Mouse (Mus musculus) midbrain, embryonic 12.5 days (tissue): ENCODE measurements at regions not wholly inside any gene's neighbourhood (a gene's known extent, or its start where the extent isn't known, plus 50 kb on each side); places are given as distances from the start of the nearest gene placed in this dataset.

Experiments
- ATAC-seq: fragments of 200-750 bp; cut with Nextera tagmentation; 2 replicates; pipeline ENCODE4 v1.8.0; 2017; ENCODE audit warnings: low read depth, moderate TSS enrichment, moderate library complexity; ENCODE audit not compliant: low FRiP score
- H3K27ac ChIP-seq: fragments of 300-500 bp; sonication (generic); replicated peaks from 2 replicates; pipeline ENCODE4 v1.5.1; 2016; ENCODE audit warnings: mild to moderate bottlenecking
- H3K27me3 ChIP-seq: fragments of 300-500 bp; sonication (generic); 2 replicates; pipeline ENCODE4 v1.6.1; 2016; ENCODE audit warnings: mild to moderate bottlenecking
- H3K36me3 ChIP-seq: fragments of 300-500 bp; sonication (generic); 2 replicates; pipeline ENCODE4 v1.6.1; 2016
- H3K4me1 ChIP-seq: fragments of 300-500 bp; sonication (generic); 2 replicates; pipeline ENCODE4 v1.6.1; 2016
- H3K4me2 ChIP-seq: fragments of 300-500 bp; sonication (generic); replicated peaks from 2 replicates; pipeline ENCODE4 v1.6.1; 2016; ENCODE audit warnings: mild to moderate bottlenecking, moderate library complexity
- H3K4me3 ChIP-seq: fragments of 300-500 bp; sonication (generic); 2 replicates; pipeline ENCODE4 v1.5.1; 2016; ENCODE audit warnings: mild to moderate bottlenecking
- H3K9ac ChIP-seq: fragments of 300-500 bp; sonication (generic); replicated peaks from 2 replicates; pipeline ENCODE4 v1.6.1; 2016; ENCODE audit warnings: mild to moderate bottlenecking, moderate library complexity
- H3K9me3 ChIP-seq: fragments of 300-500 bp; sonication (generic); 2 replicates; pipeline ENCODE4 v1.6.1; 2016; ENCODE audit warnings: mild to moderate bottlenecking
- WGBS: fragments of 180-500 bp; shearing (Covaris S2); methylation state at CpG from one replicate; pipeline ENCODE4 v1.1.7; 2016; 5-methylcytosine and 5-hydroxymethylcytosine counted together

GRCm38 (mm10) chr13:83074219-83074965 is 429.4 kb upstream of the Mef2c start:
- Histone ChIP-seq H3K4me3 (no peak overlapping the region), H3K27me3 (no peaks in the 10 kb centered on the region), H3K36me3 (no peaks in the 10 kb centered on the region), H3K4me1 (no peaks in the 10 kb centered on the region), H3K4me2 (no peak overlapping the region), H3K27ac (no peak overlapping the region), H3K9me3 (no peaks in the 10 kb centered on the region), H3K9ac (no peak overlapping the region)
- WGBS = 89% methylated on average over 6 of the region's 6 CpGs
- ATAC-seq = no peak

DNA sequence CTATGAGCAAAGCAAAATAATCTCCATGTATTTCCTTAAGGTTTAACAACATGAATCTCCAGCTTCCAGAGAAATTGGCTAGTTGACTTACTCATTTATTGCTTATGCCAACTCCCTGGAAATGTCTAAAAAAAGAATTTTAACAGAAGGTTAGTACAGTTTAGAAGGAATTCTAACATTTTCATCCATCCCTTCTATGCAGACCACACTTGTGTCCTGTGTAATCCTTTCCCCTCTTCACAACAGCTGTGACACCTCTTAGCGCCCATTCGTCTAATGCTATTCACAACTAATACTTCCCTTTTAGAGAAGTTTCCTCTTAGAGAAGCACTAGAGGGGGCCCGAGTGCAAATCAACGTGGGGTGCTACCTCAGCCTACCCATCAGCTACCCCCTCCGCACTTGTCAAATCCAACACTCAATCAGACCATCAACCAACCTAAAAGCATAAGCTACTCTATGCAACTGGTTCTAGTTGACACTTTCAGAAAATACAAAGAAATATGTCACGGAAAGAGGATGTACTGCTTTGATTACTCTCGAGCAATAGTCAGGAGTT is 428.4 kb upstream of the Mef2c start:
- H3K36me3 ChIP-seq = no peaks in the 10 kb centered on the region
- no peaks in the 10 kb centered on the region for H3K9me3 ChIP-seq
- 68% methylated on average over 7 of the region's 7 CpGs for WGBS
- ATAC-seq = no peak
- no peaks in the 10 kb centered on the region for H3K4me1 ChIP-seq
- H3K4me2 ChIP-seq = no peak overlapping the region
- no peak overlapping the region for H3K27ac ChIP-seq
- H3K4me3 ChIP-seq = no peak overlapping the region
- no peak overlapping the region for H3K9ac ChIP-seq
- no peaks in the 10 kb centered on the region for H3K27me3 ChIP-seq

GRCm38 (mm10) chr13:83076611-83077010 is 427.2 kb upstream of the Mef2c start:
- no peaks in the 10 kb centered on the region for H3K36me3 ChIP-seq
- no peak overlapping the region for H3K9ac ChIP-seq
- ATAC-seq = no peak
- no peaks in the 10 kb centered on the region for H3K27me3 ChIP-seq
- no peaks in the 10 kb centered on the region for H3K4me1 ChIP-seq
- H3K9me3 ChIP-seq = no peaks in the 10 kb centered on the region
- 80% methylated on average over 2 of the region's 2 CpGs for WGBS
- no peak overlapping the region for H3K4me3 ChIP-seq
- H3K4me2 ChIP-seq = no peak overlapping the region
- no peak overlapping the region for H3K27ac ChIP-seq

DNA sequence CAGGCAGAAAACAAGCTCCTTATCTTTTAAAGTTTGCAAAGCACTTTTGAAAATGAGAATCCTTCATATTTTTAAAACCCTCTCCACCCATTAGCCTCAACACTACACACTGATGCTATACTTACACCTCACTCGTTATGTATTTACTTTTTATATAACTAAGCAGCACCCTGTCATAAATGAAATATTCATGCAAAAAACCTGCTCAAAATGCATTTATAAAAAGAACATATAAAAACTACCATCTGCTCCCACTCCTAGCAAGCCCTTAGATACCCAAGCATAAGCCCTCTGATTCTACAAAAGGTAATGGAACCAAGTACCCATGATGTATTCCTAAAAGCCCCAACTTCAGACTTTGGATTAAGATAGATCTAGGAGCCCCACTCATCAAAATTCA is 426.7 kb upstream of the Mef2c start:
- WGBS = 87% methylated on average over 1 of the region's 1 CpGs
- H3K9me3 ChIP-seq = no peaks in the 10 kb centered on the region

GRCm38 (mm10) chr13:83079291-83079690 is 424.5 kb upstream of the Mef2c start:
- no peak overlapping the region for H3K27ac ChIP-seq
- WGBS = 75% methylated on average over 1 of the region's 1 CpGs
- H3K9ac ChIP-seq = no peak overlapping the region
- no peak overlapping the region for H3K4me2 ChIP-seq
- no peak overlapping the region for H3K4me3 ChIP-seq
- no peaks in the 10 kb centered on the region for H3K27me3 ChIP-seq
- H3K36me3 ChIP-seq = no peaks in the 10 kb centered on the region
- no peaks in the 10 kb centered on the region for H3K9me3 ChIP-seq
- no peaks in the 10 kb centered on the region for H3K4me1 ChIP-seq
- ATAC-seq = no peak

More for the DNA sequence above, 426.7 kb upstream of the Mef2c start:
- Histone ChIP-seq H3K27ac (no peak overlapping the region), H3K4me3 (no peak overlapping the region), H3K27me3 (no peaks in the 10 kb centered on the region), H3K9ac (no peak overlapping the region), H3K4me1 (no peaks in the 10 kb centered on the region), H3K4me2 (no peak overlapping the region), H3K36me3 (no peaks in the 10 kb centered on the region)
- no peak for ATAC-seq

GRCm38 (mm10) chr13:83084948-83085347 is 418.9 kb upstream of the Mef2c start:
- ATAC-seq = no peak
- Histone ChIP-seq H3K9me3 (no peaks in the 10 kb centered on the region), H3K27me3 (no peaks in the 10 kb centered on the region), H3K9ac (no peak overlapping the region), H3K27ac (no peak overlapping the region), H3K4me1 (no peaks in the 10 kb centered on the region), H3K4me3 (no peak overlapping the region), H3K36me3 (no peaks in the 10 kb centered on the region), H3K4me2 (no peak overlapping the region)
- WGBS = 82% methylated on average over 3 of the region's 3 CpGs

GRCm38 (mm10) chr13:83099908-83100307 is 403.9 kb upstream of the Mef2c start:
- no peak for ATAC-seq
- H3K4me1 ChIP-seq = no peaks in the 10 kb centered on the region
- no peak overlapping the region for H3K4me2 ChIP-seq
- H3K9me3 ChIP-seq = no peaks in the 10 kb centered on the region
- no peak overlapping the region for H3K4me3 ChIP-seq
- no peak overlapping the region for H3K27ac ChIP-seq
- 59% methylated on average over 1 of the region's 1 CpGs for WGBS
- no peak overlapping the region for H3K9ac ChIP-seq
- no peaks in the 10 kb centered on the region for H3K36me3 ChIP-seq
- H3K27me3 ChIP-seq = no peaks in the 10 kb centered on the region

- Histone ChIP-seq H3K9ac (no peak overlapping the region), H3K4me3 (no peak overlapping the region), H3K36me3 (no peaks in the 10 kb centered on the region), H3K4me1 (peaks cover 7% of the 10 kb centered on the region; the same call in 1 of the 2 replicates), H3K9me3 (no peaks in the 10 kb centered on the region), H3K27me3 (no peaks in the 10 kb centered on the region), H3K4me2 (no peak overlapping the region), H3K27ac (no peak overlapping the region)
- 84% methylated on average over 3 of the region's 3 CpGs for WGBS
- no peak for ATAC-seq
Measured at GRCm38 (mm10) chr13:83110610-83111009, 393.2 kb upstream of the Mef2c start.

- H3K9ac ChIP-seq = no peak overlapping the region
- 2% methylated on average over 2 of the region's 2 CpGs for WGBS
- peak; percentile 82 for ATAC-seq
- no peaks in the 10 kb centered on the region for H3K36me3 ChIP-seq
- no peaks in the 10 kb centered on the region for H3K27me3 ChIP-seq
- peaks cover 7% of the 10 kb centered on the region; the same call in 1 of the 2 replicates for H3K4me1 ChIP-seq
- no peak overlapping the region for H3K4me3 ChIP-seq
- no peak overlapping the region for H3K4me2 ChIP-seq
- H3K9me3 ChIP-seq = no peaks in the 10 kb centered on the region
- H3K27ac ChIP-seq = no peak overlapping the region
Measured at GRCm38 (mm10) chr13:83111503-83111902, 392.3 kb upstream of the Mef2c start.

GRCm38 (mm10) chr13:83112323-83112722 is 391.5 kb upstream of the Mef2c start:
- Histone ChIP-seq H3K4me2 (no peak overlapping the region), H3K4me1 (peaks cover 7% of the 10 kb centered on the region; the same call in 1 of the 2 replicates), H3K9me3 (no peaks in the 10 kb centered on the region), H3K4me3 (no peak overlapping the region), H3K27ac (no peak overlapping the region), H3K36me3 (no peaks in the 10 kb centered on the region), H3K27me3 (no peaks in the 10 kb centered on the region), H3K9ac (no peak overlapping the region)
- ATAC-seq = no peak
- 82% methylated on average over 1 of the region's 1 CpGs for WGBS

DNA sequence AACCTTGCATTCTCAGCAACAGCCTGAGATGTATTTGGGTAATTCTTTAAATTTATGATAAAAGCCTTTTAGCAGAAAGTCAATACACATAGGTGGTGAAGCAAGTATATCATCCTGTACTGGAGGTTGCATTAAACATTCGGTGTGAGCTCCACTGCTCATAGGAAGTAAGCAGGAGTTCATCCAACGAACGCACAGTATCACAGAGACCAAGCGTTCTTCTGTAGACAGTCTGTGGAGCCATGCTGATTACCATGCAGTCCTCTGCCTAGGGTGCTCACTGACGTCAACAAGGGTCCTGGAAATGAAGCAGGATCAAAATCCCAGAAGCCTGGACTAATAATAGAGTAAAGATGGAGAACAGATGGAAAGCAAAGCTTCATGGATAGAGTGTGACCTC is 391.1 kb upstream of the Mef2c start:
- H3K4me3 ChIP-seq = no peak overlapping the region
- no peak overlapping the region for H3K4me2 ChIP-seq
- no peaks in the 10 kb centered on the region for H3K27me3 ChIP-seq
- no peaks in the 10 kb centered on the region for H3K36me3 ChIP-seq
- no peak overlapping the region for H3K27ac ChIP-seq
- WGBS = 87% methylated on average over 5 of the region's 5 CpGs
- H3K9ac ChIP-seq = no peak overlapping the region
- no peaks in the 10 kb centered on the region for H3K9me3 ChIP-seq
- peaks cover 7% of the 10 kb centered on the region; the same call in 1 of the 2 replicates for H3K4me1 ChIP-seq
- ATAC-seq = no peak

GRCm38 (mm10) chr13:83113808-83114207 is 390.0 kb upstream of the Mef2c start:
- H3K9ac ChIP-seq = no peak overlapping the region
- H3K27me3 ChIP-seq = no peaks in the 10 kb centered on the region
- ATAC-seq = no peak
- no peak overlapping the region for H3K4me2 ChIP-seq
- no peak overlapping the region for H3K4me3 ChIP-seq
- H3K27ac ChIP-seq = no peak overlapping the region
- H3K9me3 ChIP-seq = no peaks in the 10 kb centered on the region
- no peaks in the 10 kb centered on the region for H3K36me3 ChIP-seq
- peaks cover 7% of the 10 kb centered on the region; the same call in 1 of the 2 replicates for H3K4me1 ChIP-seq
